Mouse (Mus musculus): ENCODE measurements around the gene Stau1. TPM values are rescaled to one million over a fixed set of nuclear protein-coding genes. Genes with fewer than 3 reads are reported as not detected.
A peak's percentile ranks its signal among the peaks of the same experiment; 100 is the strongest.

Stau1 gene
- polyA plus RNA-seq, 1 experiment from 2014 or later: 70.5 TPM

DNA sequence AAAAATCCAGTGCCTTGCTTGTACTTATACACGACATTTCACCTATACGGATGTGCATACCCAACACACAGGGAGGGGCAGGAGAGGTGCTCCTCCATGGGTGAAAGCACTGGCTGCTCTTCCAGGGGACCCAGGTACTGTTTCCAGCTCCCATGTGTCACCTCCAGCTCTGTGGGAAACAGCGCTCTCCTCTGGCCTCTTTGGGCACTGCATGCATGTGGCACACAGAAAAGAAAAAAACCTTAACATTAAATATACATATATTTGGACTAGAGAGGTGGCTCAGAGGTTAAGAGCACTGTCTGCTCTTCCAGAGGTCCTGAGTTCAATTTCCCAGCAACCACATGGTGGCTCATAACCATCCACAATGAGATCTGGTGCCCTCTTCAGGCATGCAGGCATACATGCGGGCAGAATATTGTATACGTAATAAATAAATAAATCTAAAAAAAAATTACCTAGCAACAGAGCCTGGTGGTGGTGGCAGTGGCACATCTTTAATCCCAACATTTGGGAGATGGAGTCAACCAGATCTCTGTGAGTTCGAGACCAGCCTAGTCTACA is 92.3 kb downstream of the Stau1 start:
- Histone ChIP-seq H3K27me3 (replicated peaks) (no peaks in the 10 kb centered on the region), H3K36me3 (no peaks in the 10 kb centered on the region), H3K4me3 (replicated peaks) (no peak overlapping the region), H3K27ac (no peak overlapping the region), H3K4me1 (replicated peaks) (peaks cover 9% of the 10 kb centered on the region), H3K9me3 (no peaks in the 10 kb centered on the region), H3K4me2 (replicated peaks) (no peak overlapping the region), H3K9ac (no peak overlapping the region)
- no peak for ATAC-seq
- WGBS: 88% methylated on average over 6 of the region's 6 CpGs

DNA sequence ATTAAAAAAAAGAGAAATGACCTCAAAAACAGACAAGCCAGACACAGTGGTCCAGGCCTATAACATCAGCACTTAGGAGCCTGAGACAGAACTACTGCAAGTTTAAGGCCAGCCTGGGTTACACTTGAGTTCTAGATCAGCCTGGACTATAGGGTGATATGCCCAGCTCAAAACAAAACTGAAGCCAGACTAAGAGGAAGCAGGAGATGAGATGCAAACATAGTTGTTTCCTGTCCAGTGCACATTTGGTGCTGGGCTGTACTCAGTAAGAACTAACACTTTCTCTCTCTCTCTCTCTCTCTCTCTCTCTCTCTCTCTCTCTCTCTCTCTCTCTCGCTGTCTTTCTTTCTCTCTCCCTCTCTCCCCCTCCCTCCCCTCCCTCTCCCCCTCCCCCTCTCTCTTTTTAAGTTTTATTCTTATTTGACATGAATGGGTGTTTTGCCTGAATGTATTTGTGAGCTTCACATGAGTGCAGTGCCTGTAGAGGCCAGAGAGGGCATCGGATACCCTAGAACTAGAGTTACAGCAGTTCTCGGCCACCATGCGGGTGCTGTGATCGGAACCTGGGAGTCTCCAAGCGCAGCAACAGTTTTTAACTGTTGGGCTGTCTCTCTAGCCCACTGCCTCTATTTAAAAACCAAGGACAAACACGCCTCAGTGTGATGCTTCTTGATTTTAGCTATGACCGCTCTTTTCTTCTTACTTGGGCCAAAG is 95.2 kb downstream of the Stau1 start:
- Histone ChIP-seq H3K4me3 (replicated peaks) (no peak overlapping the region), H3K27me3 (replicated peaks) (no peaks in the 10 kb centered on the region), H3K9me3 (no peaks in the 10 kb centered on the region), H3K36me3 (peaks cover 2% of the 10 kb centered on the region; the same call in 1 of the 2 replicates), H3K4me2 (replicated peaks) (no peak overlapping the region), H3K9ac (no peak overlapping the region), H3K4me1 (replicated peaks) (no peaks in the 10 kb centered on the region; the same call in 1 of the 2 replicates), H3K27ac (no peak overlapping the region)
- ATAC-seq: no peak
- WGBS: 89% methylated on average over 8 of the region's 8 CpGs

DNA sequence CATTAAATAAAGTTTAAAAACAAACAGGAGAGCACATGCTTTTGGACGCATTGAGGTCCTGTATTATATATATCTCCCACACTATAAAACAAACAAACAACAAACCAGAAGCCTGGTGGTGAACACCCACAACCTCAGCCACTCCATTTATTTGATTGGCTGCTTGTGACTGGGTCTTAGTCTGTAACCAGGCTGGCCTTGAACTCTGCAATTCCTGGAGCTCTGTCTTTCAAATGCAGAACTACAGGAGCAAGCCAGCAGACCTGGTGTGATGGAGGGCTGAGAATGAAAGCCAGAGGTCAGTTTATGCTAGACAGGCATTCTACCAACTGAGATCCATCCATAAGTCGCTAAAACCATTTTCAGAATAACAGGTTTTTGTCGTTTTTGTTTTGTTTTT is 96.4 kb downstream of the Stau1 start:
- Histone ChIP-seq H3K4me2 (replicated peaks) (no peak overlapping the region), H3K4me3 (replicated peaks) (no peak overlapping the region), H3K27me3 (replicated peaks) (no peaks in the 10 kb centered on the region), H3K4me1 (replicated peaks) (no peaks in the 10 kb centered on the region), H3K9me3 (no peaks in the 10 kb centered on the region), H3K9ac (no peak overlapping the region), H3K36me3 (peaks cover 5% of the 10 kb centered on the region; the same call in 1 of the 2 replicates), H3K27ac (no peak overlapping the region)
- ATAC-seq: no peak
- 66% methylated on average over 3 of the region's 3 CpGs for WGBS

GRCm38 (mm10) chr2:166899161-166899560 is 96.9 kb downstream of the Stau1 start:
- Histone ChIP-seq H3K9ac (no peak overlapping the region), H3K27ac (no peak overlapping the region), H3K27me3 (replicated peaks) (no peaks in the 10 kb centered on the region), H3K4me3 (replicated peaks) (no peak overlapping the region), H3K4me1 (replicated peaks) (no peaks in the 10 kb centered on the region), H3K4me2 (replicated peaks) (no peak overlapping the region), H3K36me3 (peaks cover 10% of the 10 kb centered on the region; the same call in 1 of the 2 replicates), H3K9me3 (no peaks in the 10 kb centered on the region)
- ATAC-seq: 0 out of 2 replicates have a peak, but pooled peaks have one; percentile 47
- 81% methylated on average over 2 of the region's 2 CpGs for WGBS

Other genes with a start within 250 kb of the Stau1 start
- 6.4 and 6.7 TPM in 2 replicates for gene Trp53rkb, start 203.8 kb downstream of the Stau1 start, polyA plus RNA-seq (2015; fragmentation: Nextera tagmentation; extraction: Ambion mirVana)
- gene Arfgef2, start 190.7 kb downstream of the Stau1 start, polyA plus RNA-seq (2015; fragmentation: Nextera tagmentation; extraction: Ambion mirVana): 6.7 and 6.9 TPM in 2 replicates
- 92.2 and 107 TPM in 2 replicates for gene Cse1l, start 90.3 kb downstream of the Stau1 start, polyA plus RNA-seq (2015; fragmentation: Nextera tagmentation; extraction: Ambion mirVana)
- 45.9 and 47.7 TPM in 2 replicates for gene Ddx27, start 18.9 kb upstream of the Stau1 start, polyA plus RNA-seq (2015; fragmentation: Nextera tagmentation; extraction: Ambion mirVana)
- gene Znfx1, start 66.7 kb upstream of the Stau1 start, polyA plus RNA-seq (2015; fragmentation: Nextera tagmentation; extraction: Ambion mirVana): 7.7 and 7.8 TPM in 2 replicates
- gene Kcnb1, start 193.9 kb upstream of the Stau1 start, polyA plus RNA-seq (2015; fragmentation: Nextera tagmentation; extraction: Ambion mirVana): 1.1 and 1.7 TPM in 2 replicates
- gene Ptgis, start 244.3 kb upstream of the Stau1 start, polyA plus RNA-seq (2015; fragmentation: Nextera tagmentation; extraction: Ambion mirVana): 12.0 and 13.4 TPM in 2 replicates

All from intestine, embryonic 15.5 days (tissue).